Mouse (Mus musculus): Measurements from ENCODE around the gene Olfr319. TPM values are rescaled to one million over a fixed set of nuclear protein-coding genes. Genes with fewer than 3 reads are reported as not detected.

The Olfr319 gene
- polyA plus RNA-seq (2014; fragmentation: Illumina TruSeq; extraction: RNeasy Lipid Tissue Mini Kit (QIAGEN cat#74804)), result not detected

DNA sequence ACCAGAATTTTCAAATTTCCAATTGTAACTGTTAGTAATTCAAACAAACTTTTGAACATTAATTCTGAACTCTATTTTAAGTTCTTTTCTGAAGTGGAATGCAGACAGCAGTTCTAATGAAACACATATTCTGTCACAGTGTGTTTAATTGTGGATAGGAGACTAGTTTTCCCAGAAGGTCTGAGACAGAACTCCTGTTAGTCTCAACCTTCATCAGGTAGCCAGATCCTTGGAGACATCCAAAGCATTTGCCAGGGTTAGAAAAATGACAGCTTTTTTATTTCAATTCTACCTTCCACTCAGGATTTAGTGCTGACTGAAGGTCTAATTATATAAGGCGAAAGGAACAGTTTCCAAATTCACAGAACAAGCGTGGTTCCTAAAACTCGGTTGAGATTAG is at the start of gene Olfr319:
Olfr319 (plus strand) TSS at position 301 of the 400 bp plus-strand sequence.

GRCm38 (mm10) chr11:58658596-58658995 is 40.4 kb upstream of the Olfr319 start, which contains the start of gene Olfr322:
Olfr322 (plus strand) TSS chr11:58658782.

DNA sequence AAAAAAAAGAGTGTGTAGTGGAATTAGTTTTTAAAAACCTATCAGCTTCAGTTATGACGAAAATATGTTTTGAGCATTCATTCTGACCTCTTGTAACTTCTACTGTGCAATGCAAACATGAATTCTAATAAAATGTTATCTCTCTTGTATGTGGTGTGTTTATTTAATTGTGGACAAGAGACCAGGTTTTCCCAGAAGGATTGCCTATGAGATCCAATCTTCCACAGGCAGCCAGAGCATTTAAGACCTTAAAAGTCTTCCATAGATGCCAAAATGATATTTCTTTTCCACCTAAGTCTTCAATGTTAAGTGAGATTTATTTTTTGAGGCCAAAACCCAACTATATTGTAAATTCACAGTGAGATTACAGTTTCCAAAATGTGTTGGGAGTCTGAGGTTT is 18.2 kb upstream of the Olfr319 start, which contains the start of gene Olfr320:
Olfr320 (plus strand) TSS at position 301 of the 400 bp plus-strand sequence.

GRCm38 (mm10) chr11:58723914-58724313 is 25.0 kb downstream of the Olfr319 start, which contains the start of gene Olfr318:
Olfr318 (minus strand) TSS chr11:58724014.

GRCm38 (mm10) chr11:58738792-58739262 is 39.9 kb downstream of the Olfr319 start, which contains the start of gene Olfr317:
Olfr317 (minus strand) TSS chr11:58739212.

GRCm38 (mm10) chr11:58752434-58752833 is 53.5 kb downstream of the Olfr319 start, which contains the start of gene Olfr316:
Olfr316 (plus strand) TSS chr11:58752734.

Other genes starting within 250 kb of the Olfr319 start
- not detected for gene Lypd9, start 246.2 kb upstream of the Olfr319 start, polyA plus RNA-seq (2014; fragmentation: Illumina TruSeq; extraction: RNeasy Lipid Tissue Mini Kit (QIAGEN cat#74804))
- not detected for gene Olfr30, start 236.9 kb upstream of the Olfr319 start, polyA plus RNA-seq (2014; fragmentation: Illumina TruSeq; extraction: RNeasy Lipid Tissue Mini Kit (QIAGEN cat#74804))
- not detected for gene Olfr332, start 206.6 kb upstream of the Olfr319 start, polyA plus RNA-seq (2014; fragmentation: Illumina TruSeq; extraction: RNeasy Lipid Tissue Mini Kit (QIAGEN cat#74804))
- gene Olfr331, start 196.6 kb upstream of the Olfr319 start, polyA plus RNA-seq (2014; fragmentation: Illumina TruSeq; extraction: RNeasy Lipid Tissue Mini Kit (QIAGEN cat#74804)), result not detected
- gene Olfr330, start 164.3 kb upstream of the Olfr319 start, polyA plus RNA-seq (2014; fragmentation: Illumina TruSeq; extraction: RNeasy Lipid Tissue Mini Kit (QIAGEN cat#74804)), result 4.5 TPM
- gene Olfr329-ps, start 152.7 kb upstream of the Olfr319 start, polyA plus RNA-seq (2014; fragmentation: Illumina TruSeq; extraction: RNeasy Lipid Tissue Mini Kit (QIAGEN cat#74804)), result 5.1 TPM
- 0.20 TPM for gene Olfr328, start 143.5 kb upstream of the Olfr319 start, polyA plus RNA-seq (2014; fragmentation: Illumina TruSeq; extraction: RNeasy Lipid Tissue Mini Kit (QIAGEN cat#74804))
- not detected for gene Olfr224, start 128.6 kb upstream of the Olfr319 start, polyA plus RNA-seq (2014; fragmentation: Illumina TruSeq; extraction: RNeasy Lipid Tissue Mini Kit (QIAGEN cat#74804))
- not detected for gene Olfr325, start 121.4 kb upstream of the Olfr319 start, polyA plus RNA-seq (2014; fragmentation: Illumina TruSeq; extraction: RNeasy Lipid Tissue Mini Kit (QIAGEN cat#74804))
- not detected for gene Olfr324, start 104.0 kb upstream of the Olfr319 start, polyA plus RNA-seq (2014; fragmentation: Illumina TruSeq; extraction: RNeasy Lipid Tissue Mini Kit (QIAGEN cat#74804))
- 0.80 TPM for gene 2210407C18Rik, start 83.1 kb upstream of the Olfr319 start, polyA plus RNA-seq (2014; fragmentation: Illumina TruSeq; extraction: RNeasy Lipid Tissue Mini Kit (QIAGEN cat#74804))
- not detected for gene Olfr323, start 68.7 kb upstream of the Olfr319 start, polyA plus RNA-seq (2014; fragmentation: Illumina TruSeq; extraction: RNeasy Lipid Tissue Mini Kit (QIAGEN cat#74804))
- not detected for gene Trim58, start 58.7 kb upstream of the Olfr319 start, polyA plus RNA-seq (2014; fragmentation: Illumina TruSeq; extraction: RNeasy Lipid Tissue Mini Kit (QIAGEN cat#74804))
- gene Olfr322, start 40.4 kb upstream of the Olfr319 start, polyA plus RNA-seq (2014; fragmentation: Illumina TruSeq; extraction: RNeasy Lipid Tissue Mini Kit (QIAGEN cat#74804)), result not detected
- not detected for gene Olfr320, start 18.1 kb upstream of the Olfr319 start, polyA plus RNA-seq (2014; fragmentation: Illumina TruSeq; extraction: RNeasy Lipid Tissue Mini Kit (QIAGEN cat#74804))
- not detected for gene Olfr318, start 24.9 kb downstream of the Olfr319 start, polyA plus RNA-seq (2014; fragmentation: Illumina TruSeq; extraction: RNeasy Lipid Tissue Mini Kit (QIAGEN cat#74804))
- not detected for gene Olfr317, start 40.0 kb downstream of the Olfr319 start, polyA plus RNA-seq (2014; fragmentation: Illumina TruSeq; extraction: RNeasy Lipid Tissue Mini Kit (QIAGEN cat#74804))
- gene Olfr316, start 53.6 kb downstream of the Olfr319 start, polyA plus RNA-seq (2014; fragmentation: Illumina TruSeq; extraction: RNeasy Lipid Tissue Mini Kit (QIAGEN cat#74804)), result not detected
- not detected for gene Olfr315, start 74.0 kb downstream of the Olfr319 start, polyA plus RNA-seq (2014; fragmentation: Illumina TruSeq; extraction: RNeasy Lipid Tissue Mini Kit (QIAGEN cat#74804))
- not detected for gene Olfr314, start 83.8 kb downstream of the Olfr319 start, polyA plus RNA-seq (2014; fragmentation: Illumina TruSeq; extraction: RNeasy Lipid Tissue Mini Kit (QIAGEN cat#74804))
- gene Fam183b, start 102.8 kb downstream of the Olfr319 start, polyA plus RNA-seq (2014; fragmentation: Illumina TruSeq; extraction: RNeasy Lipid Tissue Mini Kit (QIAGEN cat#74804)), result 17.5 TPM
- not detected for gene Olfr313, start 115.8 kb downstream of the Olfr319 start, polyA plus RNA-seq (2014; fragmentation: Illumina TruSeq; extraction: RNeasy Lipid Tissue Mini Kit (QIAGEN cat#74804))
- not detected for gene Olfr312, start 130.1 kb downstream of the Olfr319 start, polyA plus RNA-seq (2014; fragmentation: Illumina TruSeq; extraction: RNeasy Lipid Tissue Mini Kit (QIAGEN cat#74804))
- gene Olfr311, start 140.1 kb downstream of the Olfr319 start, polyA plus RNA-seq (2014; fragmentation: Illumina TruSeq; extraction: RNeasy Lipid Tissue Mini Kit (QIAGEN cat#74804)), result not detected
- 5.8 TPM for gene Gm12258, start 148.0 kb downstream of the Olfr319 start, polyA plus RNA-seq (2014; fragmentation: Illumina TruSeq; extraction: RNeasy Lipid Tissue Mini Kit (QIAGEN cat#74804))
- gene 2810021J22Rik, start 168.1 kb downstream of the Olfr319 start, polyA plus RNA-seq (2014; fragmentation: Illumina TruSeq; extraction: RNeasy Lipid Tissue Mini Kit (QIAGEN cat#74804)), result 13.6 TPM
- gene Zfp39, start 205.1 kb downstream of the Olfr319 start, polyA plus RNA-seq (2014; fragmentation: Illumina TruSeq; extraction: RNeasy Lipid Tissue Mini Kit (QIAGEN cat#74804)), result 12.8 TPM
- not detected for gene Btnl10, start 218.7 kb downstream of the Olfr319 start, polyA plus RNA-seq (2014; fragmentation: Illumina TruSeq; extraction: RNeasy Lipid Tissue Mini Kit (QIAGEN cat#74804))
- gene Rnf187, start 239.8 kb downstream of the Olfr319 start, polyA plus RNA-seq (2014; fragmentation: Illumina TruSeq; extraction: RNeasy Lipid Tissue Mini Kit (QIAGEN cat#74804)), result 10.8 TPM
- not detected for gene Hist3h2ba, start 249.8 kb downstream of the Olfr319 start, polyA plus RNA-seq (2014; fragmentation: Illumina TruSeq; extraction: RNeasy Lipid Tissue Mini Kit (QIAGEN cat#74804))